Mouse (Mus musculus) cerebellum, adult 2 months (tissue): ENCODE measurements around the gene Cherp. TPM values are rescaled to one million over a fixed set of nuclear protein-coding genes. Genes with fewer than 3 reads are reported as not detected.

ENCODE experiments used
- DNase-seq, 2 experiments: peaks; one replicate each; pipeline ENCODE4 v3.0.0; 2021
- H3K27ac ChIP-seq: fragments of 200-500 bp; 2 replicates; pipeline ENCODE4 v1.5.1; 2012; ENCODE audit warnings: low read length, control low read depth, inconsistent platforms; ENCODE audit not compliant: insufficient read depth
- H3K27me3 ChIP-seq: fragments of 200-500 bp; 2 replicates; pipeline ENCODE4 v1.6.1; 2012; ENCODE audit warnings: inconsistent platforms, mild to moderate bottlenecking, low read length, moderate library complexity; ENCODE audit not compliant: control insufficient read depth, insufficient read depth
- H3K4me1 ChIP-seq: fragments of 200-500 bp; 2 replicates; pipeline ENCODE4 v1.6.1; 2011; ENCODE audit warnings: low read length; ENCODE audit not compliant: control insufficient read depth, insufficient read depth
- H3K4me3 ChIP-seq: fragments of 200-500 bp; replicated peaks from 2 replicates; pipeline ENCODE3; 2011; ENCODE audit warnings: mild to moderate bottlenecking, low read depth, low read length, control low read depth; ENCODE audit not compliant: insufficient read depth
- CTCF ChIP-seq: fragments of 200-500 bp; IDR thresholded peaks from 2 replicates; pipeline ENCODE4 v1.5.1; 2011; ENCODE audit warnings: low read depth, mild to moderate bottlenecking, control low read depth, low read length, moderate library complexity, borderline replicate concordance; ENCODE audit not compliant: insufficient read depth
- POLR2A ChIP-seq: fragments of 200-500 bp; IDR thresholded peaks from 2 replicates; pipeline ENCODE4 v1.6.1; 2011; ENCODE audit warnings: low read length, control low read depth, borderline replicate concordance; ENCODE audit not compliant: insufficient read depth
- whole genome bisulfite sequencing: fragments of 180-500 bp; shearing (Covaris S2); methylation state at CpG from one replicate; pipeline ENCODE4 v1.1.7; 2018; 5-methylcytosine and 5-hydroxymethylcytosine counted together
- polyA plus RNA-seq: library from polyadenylated mRNA; depleted of rRNA; stranded (reverse); fragments of >200 nt; gene quantifications from 2 replicates; pipeline ENCODE4 v1.2.3, GENCODE M21; 2012

The Cherp gene
- polyA plus RNA-seq, 1 experiment, result 54.5 TPM

DNA sequence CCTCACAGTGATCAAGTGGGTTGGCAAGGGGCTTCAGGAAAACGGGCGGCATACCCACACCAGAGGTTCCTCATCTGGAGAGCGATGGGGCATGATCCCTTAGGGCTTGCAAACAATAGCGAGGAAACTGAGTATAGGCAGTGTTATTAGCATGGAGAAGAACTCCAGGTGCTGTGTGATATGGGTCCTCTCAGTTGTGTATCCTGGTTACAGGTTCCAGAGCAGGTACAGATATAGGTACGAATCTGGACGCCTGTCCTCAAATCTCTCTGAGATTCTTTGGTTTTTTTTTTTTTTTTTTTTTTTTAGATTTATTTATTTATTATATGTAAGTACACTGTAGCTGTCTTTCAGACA lies 31.1 kb downstream of the Cherp start:
- no peak for TF ChIP-seq POLR2A
- TF ChIP-seq CTCF, result no peak
- Histone ChIP-seq H3K27ac (peak overlapping the region; percentile 39; the same call in 1 of the 2 replicates), H3K27me3 (no peaks in the 10 kb centered on the region), H3K4me1 (no peaks in the 10 kb centered on the region), H3K4me3 (peak overlapping the region; percentile 72)
- 38% methylated on average over 6 of the region's 6 CpGs for WGBS
- no peak for DNase-seq

DNA sequence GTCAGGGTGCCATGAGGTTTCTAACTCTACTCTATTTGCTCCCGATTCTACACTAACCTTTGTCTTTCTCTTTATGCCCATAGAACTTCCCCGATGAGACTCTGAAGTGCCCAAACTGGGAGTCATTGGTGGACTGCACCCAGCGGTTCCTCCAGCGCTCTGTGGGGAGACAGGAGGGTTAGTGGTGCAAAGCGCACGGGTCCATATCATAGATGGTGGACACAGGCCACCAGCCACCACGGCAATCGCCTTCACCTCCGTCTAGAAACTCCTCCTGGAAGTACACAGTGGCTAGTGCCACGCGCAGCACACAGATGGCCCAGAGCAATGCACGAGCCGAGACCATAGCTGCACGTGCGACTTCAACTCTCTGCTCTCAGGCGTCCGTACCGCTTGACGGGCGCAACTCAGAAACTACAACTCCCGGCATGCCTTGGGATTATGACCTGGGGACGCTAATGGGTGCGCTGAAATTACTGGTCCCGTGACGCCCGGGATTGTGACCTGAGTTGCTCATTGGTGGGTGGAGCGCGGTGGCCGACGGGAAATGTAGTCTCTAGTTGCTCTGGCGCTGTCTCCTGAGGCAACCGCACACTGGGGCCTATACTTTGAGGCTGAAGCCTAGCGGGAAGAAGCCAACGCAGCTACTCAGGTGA lies 31.6 kb downstream of the Cherp start, which contains the start of the genes Calr3 and 1700030K09Rik:
Gene Calr3, minus strand, starts transcription at position 533 of the 656 bp plus-strand sequence.
Gene 1700030K09Rik, plus strand, starts transcription at position 543 of the 656 bp plus-strand sequence.
- peak; percentile 98 to 99 for DNase-seq
- 5% methylated on average over 34 of the region's 34 CpGs for WGBS
- Histone ChIP-seq H3K27ac (peak within 1 kb of the TSS; percentile 39; the same call in 1 of the 2 replicates), H3K4me1 (no peaks in the 10 kb centered on the region), H3K4me3 (peak within 1 kb of the TSS; percentile 73), H3K27me3 (no peaks in the 10 kb centered on the region)
- TF ChIP-seq POLR2A (peak; percentile 45; the same call in 1 of the 2 replicates), CTCF (no peak)

DNA sequence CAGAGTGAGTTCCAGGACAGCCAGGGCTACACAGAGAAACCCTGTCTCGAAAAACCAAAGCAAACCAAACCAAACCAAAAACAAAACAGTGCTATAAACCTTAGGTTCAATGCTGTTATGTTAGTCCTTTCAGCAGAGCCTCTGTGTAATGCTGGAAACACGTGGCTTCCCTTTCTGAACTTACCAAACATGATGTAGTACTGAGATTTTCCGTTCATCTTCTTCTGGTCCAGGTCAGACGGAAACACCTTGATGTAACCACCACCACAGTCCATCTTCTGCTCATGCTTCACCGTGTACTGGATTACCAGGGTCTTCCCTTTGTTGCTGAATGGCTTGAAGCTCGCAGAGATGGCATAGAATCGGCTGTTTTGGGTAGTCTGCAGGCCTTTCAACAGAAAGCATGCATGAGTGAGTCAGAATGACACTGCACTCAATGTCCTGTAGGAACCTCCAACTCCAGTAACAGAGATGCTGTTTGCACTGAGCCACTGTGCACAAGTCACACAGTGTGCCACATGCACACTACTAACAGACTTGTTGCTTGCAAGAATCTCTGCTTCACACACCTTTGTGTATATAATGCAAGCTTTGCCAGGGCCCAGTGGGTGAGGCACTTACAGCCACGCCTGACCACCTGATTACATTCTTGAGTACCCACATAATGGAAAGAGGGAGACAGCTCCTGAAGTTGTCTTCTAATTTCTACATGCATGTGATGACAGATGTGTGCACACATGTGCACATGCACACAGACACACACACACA lies 36.6 kb downstream of the Cherp start:
- Histone ChIP-seq H3K27me3 (no peaks in the 10 kb centered on the region), H3K4me3 (no peak overlapping the region), H3K27ac (no peak overlapping the region), H3K4me1 (no peaks in the 10 kb centered on the region)
- WGBS, result 53% methylated on average over 8 of the region's 8 CpGs
- TF ChIP-seq CTCF (no peak), POLR2A (no peak)
- DNase-seq, result no peak

DNA sequence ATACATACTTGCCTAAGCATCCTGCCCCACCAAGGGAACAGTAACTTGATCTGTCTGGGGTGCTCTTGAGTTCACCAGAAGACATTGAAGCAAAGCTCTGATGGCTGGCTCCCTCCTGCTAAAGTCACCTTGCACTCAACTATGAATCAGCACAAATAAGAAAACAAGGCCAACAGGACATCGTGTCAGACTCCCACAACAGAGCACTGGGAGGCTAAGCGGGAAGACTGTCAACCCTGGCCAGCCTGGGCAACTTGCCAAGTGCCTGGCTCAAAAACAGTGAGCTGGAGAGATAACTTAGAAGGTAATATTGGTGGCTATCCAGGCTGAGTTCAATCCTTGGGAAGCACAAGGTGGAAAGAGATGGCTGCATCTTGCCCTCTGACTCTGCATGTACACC lies 40.1 kb downstream of the Cherp start:
- WGBS, result 0% methylated on average over 2 of the region's 2 CpGs
- H3K4me3 ChIP-seq, result no peak overlapping the region
- H3K4me1 ChIP-seq, result no peaks in the 10 kb centered on the region
- TF ChIP-seq POLR2A, result no peak
- TF ChIP-seq CTCF, result no peak
- peak in 1 of 2 experiments; percentile 39 for DNase-seq
- H3K27ac ChIP-seq, result no peak overlapping the region
- no peaks in the 10 kb centered on the region for H3K27me3 ChIP-seq

DNA sequence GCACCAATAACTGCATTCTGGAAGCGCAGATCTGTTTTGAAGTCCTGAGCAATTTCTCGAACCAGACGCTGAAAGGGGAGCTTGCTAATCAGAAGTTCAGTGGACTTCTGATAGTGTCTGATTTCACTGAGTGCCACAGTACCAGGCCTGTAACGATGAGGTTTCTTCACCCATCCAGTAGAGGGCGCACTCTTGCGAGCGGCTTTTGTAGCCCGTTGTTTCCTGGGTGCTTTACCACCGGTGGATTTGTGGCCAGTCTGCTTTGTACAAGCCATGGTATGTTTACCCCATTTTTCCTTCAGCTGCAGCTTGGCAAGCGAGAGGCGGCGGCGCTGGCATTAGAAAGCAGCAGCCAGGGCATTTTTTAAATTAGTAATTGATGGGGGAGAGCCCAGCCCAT lies 45.4 kb downstream of the Cherp start:
- DNase-seq, result no peak
- WGBS, result 56% methylated on average over 13 of the region's 13 CpGs
- Histone ChIP-seq H3K27ac (no peak overlapping the region), H3K4me1 (no peaks in the 10 kb centered on the region), H3K27me3 (no peaks in the 10 kb centered on the region), H3K4me3 (no peak overlapping the region)
- TF ChIP-seq POLR2A, result no peak
- 0 out of 2 replicates have a peak, but pooled peaks have one; percentile 9 for TF ChIP-seq CTCF

DNA sequence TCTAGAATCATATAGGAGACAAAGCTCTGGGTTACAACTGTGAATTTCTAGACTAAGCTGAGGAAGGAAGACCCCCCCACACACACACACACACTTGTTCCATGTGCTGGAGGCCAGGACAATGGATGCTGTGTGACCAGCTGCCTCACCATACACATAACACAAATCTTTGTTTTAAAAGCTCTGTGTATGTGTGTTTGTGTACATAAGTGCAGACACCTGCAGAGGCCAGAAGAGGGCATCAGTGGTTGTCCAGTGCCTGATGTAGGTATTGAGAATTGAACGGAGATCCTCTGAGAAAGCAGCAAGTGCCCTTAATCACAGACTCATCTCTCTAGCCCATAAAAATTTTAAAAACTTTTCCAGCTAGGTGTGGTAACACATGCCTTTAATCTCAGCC lies 52.1 kb downstream of the Cherp start:
- H3K27me3 ChIP-seq, result no peaks in the 10 kb centered on the region
- TF ChIP-seq POLR2A (no peak), CTCF (no peak)
- WGBS, result 46% methylated on average over 1 of the region's 1 CpGs

DNA sequence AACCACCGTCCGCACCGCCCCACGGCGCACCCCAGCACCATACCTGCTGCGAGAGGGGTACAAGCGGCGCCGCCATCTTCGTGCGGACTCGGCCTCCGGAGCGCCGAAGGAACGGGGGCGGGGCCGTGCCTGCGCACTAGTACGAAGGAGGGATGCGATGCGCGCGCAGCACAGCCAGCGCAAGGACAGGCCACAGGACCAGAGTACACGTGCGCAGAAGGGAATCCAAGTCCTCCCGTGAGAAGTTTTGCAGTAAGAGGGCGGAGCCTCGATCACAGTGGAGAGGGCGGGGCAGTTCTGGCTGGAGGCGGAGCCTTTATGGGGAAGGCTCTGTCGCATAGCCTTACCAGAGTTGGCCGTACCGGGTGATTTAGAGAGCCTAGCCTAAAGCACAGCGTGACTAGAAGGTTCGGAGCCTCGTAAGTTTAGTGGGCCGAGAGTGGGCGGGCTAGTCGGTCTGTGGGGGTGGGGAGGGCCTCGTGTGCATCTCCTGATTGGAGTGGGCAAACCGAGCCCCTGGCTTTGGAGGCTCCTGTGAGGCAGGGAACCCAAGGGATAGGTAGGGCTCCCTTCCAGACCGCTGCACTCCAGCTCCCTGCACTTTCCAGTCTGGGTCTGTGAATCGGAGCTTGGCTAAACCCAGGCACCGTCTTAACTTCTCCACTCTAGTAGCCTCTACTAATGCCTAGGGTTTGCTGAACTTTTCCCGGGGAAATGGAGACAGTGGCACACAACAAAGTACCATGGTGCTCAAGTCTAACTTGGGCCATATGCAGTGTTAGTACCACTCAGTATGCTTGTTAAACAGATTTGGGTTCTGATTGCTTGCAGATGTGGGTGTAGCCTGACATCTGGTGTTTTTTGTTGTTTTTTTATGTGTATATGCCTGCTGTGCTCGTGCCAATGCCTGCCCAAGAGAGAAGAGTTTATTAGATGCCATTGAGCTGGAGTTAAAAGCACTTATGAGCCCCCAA lies 53.4 kb downstream of the Cherp start, which contains the start of gene Eps15l1:
Gene Eps15l1, minus strand, starts transcription at position 99 of the 974 bp plus-strand sequence.
- DNase-seq, result peak; percentile 97 to 98
- H3K27ac ChIP-seq, result 0 out of 2 replicates have a peak within 1 kb of the TSS, but pooled peaks have one; percentile 41
- peak within 1 kb of the TSS; percentile 77 for H3K4me3 ChIP-seq
- H3K4me1 ChIP-seq, result peaks cover 28% of the 10 kb centered on the region
- peak; percentile 91 for TF ChIP-seq POLR2A
- TF ChIP-seq CTCF, result no peak
- no peaks in the 10 kb centered on the region for H3K27me3 ChIP-seq
- WGBS, result under 1% methylated on average over 48 of the region's 48 CpGs

More for the DNA sequence above, 52.1 kb downstream of the Cherp start:
- H3K4me3 ChIP-seq, result no peak overlapping the region
- peaks cover 16% of the 10 kb centered on the region for H3K4me1 ChIP-seq
- H3K27ac ChIP-seq, result no peak overlapping the region
- DNase-seq, result no peak
